Mouse (Mus musculus): ENCODE data around the gene Zfp964. TPM values are rescaled to one million over a fixed set of nuclear protein-coding genes. Genes with fewer than 3 reads are reported as not detected.
"Not testable (repeated sequence)": the region's sequence is repeated elsewhere in the genome, so short reads cannot be mapped to it uniquely, and the experiment has no call there.

Gene Zfp964
- total RNA-seq (2022), result 1 to 10 TPM; 2.4 to 3.6 (median 3.3) TPM

- peak; percentile 88 for DNase-seq
Measured at GRCm38 (mm10) chr8:69654358-69654981, at the start of gene Zfp964. Gene Zfp964, plus strand, starts transcription at chr8:69654479.

- DNase-seq, result no peak
Measured at GRCm38 (mm10) chr8:69614687-69615086, 39.6 kb upstream of the Zfp964 start.

GRCm38 (mm10) chr8:69618078-69618477 is 36.2 kb upstream of the Zfp964 start:
- no peak for DNase-seq

- DNase-seq, result peak; percentile 97
Measured at GRCm38 (mm10) chr8:69625095-69625789, 29.0 kb upstream of the Zfp964 start, which contains the start of gene Zfp868. Gene Zfp868, minus strand, starts transcription at chr8:69625548.

- DNase-seq, result no peak
Measured at GRCm38 (mm10) chr8:69653808-69654357, 396 bp upstream of the Zfp964 start.

GRCm38 (mm10) chr8:69661294-69661693 is 7.0 kb downstream of the Zfp964 start:
- DNase-seq, result no peak

GRCm38 (mm10) chr8:69665051-69665450 is 10.8 kb downstream of the Zfp964 start:
- not testable (repeated sequence) for DNase-seq

- DNase-seq, result no peak
Measured at GRCm38 (mm10) chr8:69701810-69702209, 47.5 kb downstream of the Zfp964 start.

GRCm38 (mm10) chr8:69710624-69711023 is 56.3 kb downstream of the Zfp964 start, which contains the start of gene Zfp869:
Gene Zfp869, minus strand, starts transcription at chr8:69710724.
- not testable (repeated sequence) for DNase-seq

- no peak for DNase-seq
Measured at GRCm38 (mm10) chr8:69713516-69713915, 59.2 kb downstream of the Zfp964 start.

- DNase-seq, result no peak
Measured at GRCm38 (mm10) chr8:69715366-69715765, 61.1 kb downstream of the Zfp964 start.

Other genes starting within 250 kb of the Zfp964 start
- gene Gm9495, start 200.9 kb upstream of the Zfp964 start, total RNA-seq (2022), result under 1 TPM in 1 of 4 experiments, not detected in 3; 0.71 TPM
- under 1 TPM in 1 of 4 experiments, not detected in 3; 0.18 TPM for gene Gm7697, start 131.5 kb upstream of the Zfp964 start, total RNA-seq (2022)
- gene Zfp868, start 28.9 kb upstream of the Zfp964 start, total RNA-seq (2022), result 10 to 100 TPM; 12.4 to 24.6 (median 17.5) TPM
- 10 to 100 TPM; 22.4 to 28.2 (median 25.8) TPM for gene Zfp869, start 56.2 kb downstream of the Zfp964 start, total RNA-seq (2022)
- 1 to 10 TPM; 4.0 to 5.6 (median 4.7) TPM for gene Zfp963, start 95.5 kb downstream of the Zfp964 start, total RNA-seq (2022)
- gene Gm20422, start 120.4 kb downstream of the Zfp964 start, total RNA-seq (2022), result 1 to 10 TPM in 3 of 4 experiments, under 1 TPM in 1; 0.52 to 3.2 (median 2.6) TPM
- 10 to 100 TPM; 38.4 to 44.3 (median 40.4) TPM for gene Atp13a1, start 136.7 kb downstream of the Zfp964 start, total RNA-seq (2022)
- gene Zfp866, start 136.7 kb downstream of the Zfp964 start, total RNA-seq (2022), result 10 to 100 TPM; 22.8 to 34.3 (median 28.7) TPM
- 10 to 100 TPM; 14.3 to 23.7 (median 18.9) TPM for gene Gmip, start 154.2 kb downstream of the Zfp964 start, total RNA-seq (2022)
- gene Lpar2, start 167.9 kb downstream of the Zfp964 start, total RNA-seq (2022), result 1 to 10 TPM; 2.4 to 4.8 (median 3.6) TPM
- gene Pbx4, start 178.0 kb downstream of the Zfp964 start, total RNA-seq (2022), result 1 to 10 TPM; 1.7 to 3.7 (median 2.7) TPM
- gene Cilp2, start 233.2 kb downstream of the Zfp964 start, total RNA-seq (2022), result under 1 TPM in 2 of 4 experiments, not detected in 2; 0.06 to 0.08 TPM
- under 1 TPM; 0.34 to 0.59 (median 0.38) TPM for gene Tssk6, start 247.7 kb downstream of the Zfp964 start, total RNA-seq (2022)
- 100 to 1,000 TPM; 102 to 174 (median 123) TPM for gene Ndufa13, start 248.1 kb downstream of the Zfp964 start, total RNA-seq (2022)
- gene Yjefn3, start 248.2 kb downstream of the Zfp964 start, total RNA-seq (2022), result 1 to 10 TPM in 1 of 4 experiments, under 1 TPM in 1, not detected in 2; 0.38 to 1.3 TPM

Data from adrenal gland, adult 8-10 months (tissue).